Mouse (Mus musculus) left cerebral cortex, adult 2 months (tissue): Measurements from ENCODE around the gene Fam173b. TPM values are rescaled to one million over a fixed set of nuclear protein-coding genes. Genes with fewer than 3 reads are reported as not detected.

Experiments
- DNase-seq, 2 experiments: peaks; one replicate each; pipeline ENCODE4 v3.0.0; 2021 to 2022; ENCODE audit warnings: low spot score in 2 of 2, mixed read lengths in 1 of 2; ENCODE audit errors: extremely low spot score in 1 of 2
- H3K27ac ChIP-seq: fragments of 200-600 bp; 2 replicates; pipeline ENCODE4 v1.8.1; 2022
- H3K4me3 ChIP-seq: fragments of 200-600 bp; 2 replicates; pipeline ENCODE4 v1.8.1; 2022
- CTCF ChIP-seq: fragments of 200-600 bp; IDR thresholded peaks from 2 replicates; pipeline ENCODE4 v1.8.1; 2022; ENCODE audit warnings: antibody characterized with exemption, mild to moderate bottlenecking, moderate library complexity
- intact Hi-C: fragments of 180-260 bp; cut with DNase I; formaldehyde crosslinking; loops from one replicate; pipeline ENCODE4 v1.15.1; 2025
- total RNA-seq, 2 experiments: library from RNA; stranded (reverse); gene quantifications; 2 replicates each; pipeline ENCODE4 v1.2.3; 2021

Fam173b gene
- total RNA-seq, 2 experiments from 2014 or later, result 11.3 to 12.1 TPM

GRCm38 (mm10) chr15:31649691-31650090, 48.0 kb downstream of the Fam173b start:
- TF ChIP-seq CTCF, result no peak
- intact Hi-C loops, result no loop called here
- Histone ChIP-seq H3K27ac (no peak overlapping the region), H3K4me3 (no peak overlapping the region)
- no peak for DNase-seq

GRCm38 (mm10) chr15:31650821-31651220, 49.2 kb downstream of the Fam173b start:
- DNase-seq, result no peak
- intact Hi-C loops, result no loop called here
- TF ChIP-seq CTCF, result no peak

GRCm38 (mm10) chr15:31660133-31660795, 58.6 kb downstream of the Fam173b start:
- intact Hi-C loops, result loop anchor here (10.0 kb wide), 1 partner anchor 345 kb away; no protein-coding TSS in a partner anchor
- no peak for DNase-seq
- Histone ChIP-seq H3K4me3 (no peak overlapping the region), H3K27ac (no peak overlapping the region)
- no peak for TF ChIP-seq CTCF

More at GRCm38 (mm10) chr15:31650821-31651220, 49.2 kb downstream of the Fam173b start:
- Histone ChIP-seq H3K27ac (no peak overlapping the region), H3K4me3 (no peak overlapping the region)

DNA sequence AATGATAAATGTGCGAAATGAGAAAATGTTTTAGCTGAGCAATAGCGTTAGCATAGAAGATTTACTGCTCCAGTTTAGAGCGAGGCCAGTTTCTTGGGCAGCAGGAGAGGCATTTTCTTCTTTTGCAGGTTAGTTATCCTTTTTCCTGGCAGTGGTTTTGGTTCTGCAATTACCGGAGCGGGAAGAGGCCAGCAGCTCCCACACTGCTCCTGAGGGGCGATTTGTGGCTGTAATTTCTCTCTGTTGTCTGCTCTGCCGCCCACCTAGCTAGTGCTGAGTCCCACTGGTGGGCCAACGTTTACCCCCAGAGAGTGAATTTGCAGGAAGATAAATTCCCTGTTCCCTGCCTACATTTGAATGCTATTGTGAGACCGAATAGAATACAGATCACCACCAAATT, 59.2 kb downstream of the Fam173b start:
- Histone ChIP-seq H3K4me3 (no peak overlapping the region), H3K27ac (no peak overlapping the region)
- TF ChIP-seq CTCF, result no peak
- DNase-seq, result no peak
- intact Hi-C loops, result loop anchor here (10.0 kb wide), 1 partner anchor 344 kb away; no protein-coding TSS in a partner anchor

DNA sequence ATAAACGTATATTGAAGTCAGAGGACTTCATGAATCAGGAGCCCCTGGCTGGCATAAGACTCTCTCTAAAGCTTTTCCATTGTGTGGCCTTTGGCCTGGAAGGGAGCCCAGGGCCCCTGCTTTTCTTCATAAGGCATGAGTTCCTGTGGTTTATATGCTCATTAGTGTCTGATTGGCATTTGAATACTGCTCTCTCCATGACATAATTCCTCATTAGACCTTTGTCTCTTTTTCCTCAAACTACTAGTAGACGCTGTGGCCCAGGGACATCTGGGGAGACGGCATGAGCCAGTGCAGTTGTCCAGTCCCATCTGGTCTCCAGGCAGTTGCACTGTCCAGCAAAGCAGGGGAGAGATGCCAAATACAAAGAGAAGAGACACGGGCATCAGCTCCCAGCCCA, 60.1 kb downstream of the Fam173b start:
- intact Hi-C loops, result loop anchor here (10.0 kb wide), 1 partner anchor 343 kb away; no protein-coding TSS in a partner anchor
- no peak for TF ChIP-seq CTCF
- no peak overlapping the region for H3K4me3 ChIP-seq
- no peak for DNase-seq
- H3K27ac ChIP-seq, result no peak overlapping the region

DNA sequence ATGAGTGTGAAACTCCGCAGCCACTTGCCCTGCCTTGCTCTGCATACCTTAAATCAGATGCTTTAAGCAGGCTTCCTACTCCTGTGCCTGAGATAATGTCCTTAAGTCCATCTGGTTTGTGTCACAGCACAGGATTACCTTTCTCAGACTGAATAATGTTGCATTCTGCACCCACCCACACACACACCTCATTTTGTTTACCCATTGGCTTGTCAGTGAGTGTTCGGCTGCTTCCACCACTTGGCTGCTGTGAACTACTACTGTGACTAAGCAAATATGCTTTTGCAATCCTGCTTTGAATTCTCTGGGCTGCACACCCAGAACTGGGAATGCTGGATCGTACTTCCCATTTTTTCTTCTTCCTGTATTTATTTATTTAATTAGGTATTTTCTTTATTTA, 61.4 kb downstream of the Fam173b start:
- no peak for DNase-seq
- Histone ChIP-seq H3K4me3 (no peak overlapping the region), H3K27ac (no peak overlapping the region)
- intact Hi-C loops, result loop anchor here (10.0 kb wide), 1 partner anchor 342 kb away; no protein-coding TSS in a partner anchor
- no peak for TF ChIP-seq CTCF

Other genes with a start within 250 kb of the Fam173b start
- 10 to 100 TPM; 79.6 to 93.7 TPM for gene Ankrd33b, start 234.1 kb upstream of the Fam173b start, total RNA-seq
- 1 to 10 TPM in 1 of 2 experiments, under 1 TPM in 1; 0.75 to 1.0 TPM for gene Ropn1l, start 148.1 kb upstream of the Fam173b start, total RNA-seq
- 100 to 1,000 TPM; 191 to 204 TPM for gene March6, start 70.8 kb upstream of the Fam173b start, total RNA-seq
- gene Cmbl, start 36.5 kb upstream of the Fam173b start, total RNA-seq, result 10 to 100 TPM; 15.7 to 17.9 TPM
- gene Cct5, start within 50 bp of the Fam173b start, total RNA-seq, result 100 to 1,000 TPM; 173 to 182 TPM